Mouse (Mus musculus) stomach, embryonic 15.5 days (tissue): Measurements from ENCODE around the gene Ptprg. TPM values are rescaled to one million over a fixed set of nuclear protein-coding genes. Genes with fewer than 3 reads are reported as not detected.
A peak's percentile ranks its signal among the peaks of the same experiment; 100 is the strongest.

ENCODE experiments used
- ATAC-seq: fragments of 200-750 bp; cut with Nextera tagmentation; 2 replicates; pipeline ENCODE4 v1.8.0; 2017; ENCODE audit warnings: low read depth, moderate number of reproducible peaks, moderate TSS enrichment; ENCODE audit not compliant: insufficient read depth, low FRiP score
- H3K27ac ChIP-seq: fragments of 300-500 bp; sonication (generic); 2 replicates; pipeline ENCODE4 v1.5.1; 2015; ENCODE audit warnings: mild to moderate bottlenecking, inconsistent platforms
- H3K27me3 ChIP-seq: fragments of 300-500 bp; sonication (generic); replicated peaks from 2 replicates; pipeline ENCODE4 v1.6.1; 2015; ENCODE audit warnings: inconsistent platforms
- H3K36me3 ChIP-seq: fragments of 300-500 bp; sonication (generic); 2 replicates; pipeline ENCODE4 v1.6.1; 2015; ENCODE audit warnings: inconsistent platforms
- H3K4me1 ChIP-seq: fragments of 300-500 bp; sonication (generic); 2 replicates; pipeline ENCODE4 v1.6.1; 2015; ENCODE audit warnings: inconsistent platforms
- H3K4me2 ChIP-seq: fragments of 300-500 bp; sonication (generic); 2 replicates; pipeline ENCODE4 v1.6.1; 2015; ENCODE audit warnings: mild to moderate bottlenecking, inconsistent platforms
- H3K4me3 ChIP-seq: fragments of 300-500 bp; sonication (generic); replicated peaks from 2 replicates; pipeline ENCODE4 v1.5.1; 2015; ENCODE audit warnings: inconsistent platforms
- H3K9ac ChIP-seq: fragments of 300-500 bp; sonication (generic); 2 replicates; pipeline ENCODE4 v1.6.1; 2015; ENCODE audit warnings: inconsistent platforms
- H3K9me3 ChIP-seq: fragments of 300-500 bp; sonication (generic); 2 replicates; pipeline ENCODE4 v1.6.1; 2016; ENCODE audit warnings: inconsistent platforms
- WGBS: fragments of 180-500 bp; shearing (Covaris S2); methylation state at CpG from one replicate; pipeline ENCODE4 v1.1.7; 2015; 5-methylcytosine and 5-hydroxymethylcytosine counted together
- polyA plus RNA-seq: library from polyadenylated mRNA; unstranded; fragments of >200 nt; fragmentation: Nextera tagmentation; extraction: Ambion mirVana; gene quantifications from 2 replicates; pipeline ENCODE4 v1.2.1, GENCODE M21; 2015

Gene Ptprg
- polyA plus RNA-seq, 1 experiment from 2014 or later = 22.9 TPM

GRCm38 (mm10) chr14:11554306-11555041 is 1.1 kb downstream of the Ptprg start:
- peak overlapping the region; percentile 85 for H3K4me3 ChIP-seq
- ATAC-seq = peak; percentile 14; the same call in 1 of the 2 replicates
- no peaks in the 10 kb centered on the region for H3K9me3 ChIP-seq
- peak overlapping the region; percentile 88 for H3K4me2 ChIP-seq
- peak overlapping the region; percentile 98 for H3K27ac ChIP-seq
- peaks cover 23% of the 10 kb centered on the region for H3K4me1 ChIP-seq
- no peaks in the 10 kb centered on the region for H3K27me3 ChIP-seq
- under 1% methylated on average over 45 of the region's 46 CpGs for WGBS
- peak overlapping the region; percentile 87 for H3K9ac ChIP-seq
- no peaks in the 10 kb centered on the region for H3K36me3 ChIP-seq

DNA sequence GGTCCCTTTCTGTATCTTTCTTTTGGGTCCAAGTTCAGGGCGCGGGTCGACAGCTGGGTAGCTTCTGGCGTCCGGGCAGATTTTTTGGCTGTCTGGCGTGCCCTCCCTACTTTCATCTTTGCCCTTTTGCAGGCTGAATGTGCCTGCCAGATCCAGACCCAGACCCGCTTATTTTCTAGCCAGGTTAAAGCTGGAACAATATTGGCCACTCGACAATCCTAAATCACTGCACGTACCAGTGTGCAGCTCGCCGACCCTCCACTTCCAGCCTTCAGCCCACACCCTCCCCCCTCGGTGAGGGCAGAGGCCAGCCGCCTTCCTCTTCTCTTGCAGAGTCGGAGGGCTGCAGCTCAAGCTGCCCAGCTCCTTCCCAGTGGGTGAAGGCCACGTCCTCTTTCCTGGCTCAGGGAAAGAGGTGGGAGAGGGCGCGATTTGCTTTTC is 1.7 kb downstream of the Ptprg start:
- Histone ChIP-seq H3K9me3 (no peaks in the 10 kb centered on the region), H3K4me2 (peak overlapping the region; percentile 88), H3K36me3 (no peaks in the 10 kb centered on the region), H3K27ac (peak overlapping the region; percentile 98), H3K4me3 (peak overlapping the region; percentile 85), H3K9ac (peak overlapping the region; percentile 87), H3K27me3 (no peaks in the 10 kb centered on the region), H3K4me1 (peaks cover 23% of the 10 kb centered on the region)
- no peak for ATAC-seq
- under 1% methylated on average over 17 of the region's 17 CpGs for WGBS

DNA sequence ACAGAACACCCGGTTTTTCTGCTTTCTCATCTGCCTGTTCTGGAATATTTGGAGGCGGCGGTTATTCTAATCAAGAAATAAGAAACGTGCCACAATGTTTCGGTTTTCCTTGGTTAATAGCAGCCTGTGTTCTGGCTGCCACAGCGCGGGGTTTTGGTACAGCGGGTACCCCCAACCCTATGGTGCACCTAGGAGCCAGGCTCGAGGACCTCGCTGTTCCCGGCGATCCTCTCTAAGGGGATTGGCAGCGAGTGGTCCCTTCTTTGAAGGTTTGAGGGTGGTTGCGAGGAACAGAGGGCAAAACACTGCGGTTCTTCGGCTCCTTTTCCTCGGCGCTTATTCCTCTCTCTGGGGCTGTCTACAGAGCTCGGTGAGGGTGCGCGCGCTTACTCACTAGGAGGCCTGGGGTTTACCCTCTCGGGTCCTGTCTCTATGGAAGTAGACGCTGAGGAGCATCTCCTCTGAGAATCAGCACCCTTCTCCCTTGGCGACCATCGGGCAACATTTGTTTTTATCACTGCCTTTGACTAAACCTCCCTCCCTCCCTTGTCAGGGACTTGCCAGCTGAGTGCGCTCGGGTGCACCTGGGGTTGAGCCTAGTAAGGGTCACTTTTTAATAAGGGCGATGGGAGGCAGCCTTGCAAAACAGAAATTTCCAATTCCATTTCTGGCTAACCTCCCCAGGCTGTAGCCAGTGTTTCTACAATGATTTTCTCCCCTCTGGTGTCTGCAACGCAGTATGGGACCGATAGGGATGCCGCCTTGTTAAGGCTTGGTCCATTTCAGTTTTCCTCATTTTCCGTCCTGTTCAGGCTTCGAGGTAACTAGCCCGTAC is 2.4 kb downstream of the Ptprg start:
- no peaks in the 10 kb centered on the region for H3K36me3 ChIP-seq
- H3K9ac ChIP-seq = peak overlapping the region; percentile 87; the same call in 1 of the 2 replicates
- under 1% methylated on average over 35 of the region's 35 CpGs for WGBS
- H3K4me3 ChIP-seq = peak overlapping the region; percentile 85
- no peak for ATAC-seq
- H3K27me3 ChIP-seq = no peaks in the 10 kb centered on the region
- no peaks in the 10 kb centered on the region for H3K9me3 ChIP-seq
- 0 out of 2 replicates have a peak overlapping the region, but pooled peaks have one; percentile 98 for H3K27ac ChIP-seq
- peaks cover 23% of the 10 kb centered on the region for H3K4me1 ChIP-seq
- peak overlapping the region; percentile 88 for H3K4me2 ChIP-seq

GRCm38 (mm10) chr14:11556356-11557130 is 3.2 kb downstream of the Ptprg start:
- 4% methylated on average over 26 of the region's 26 CpGs for WGBS
- Histone ChIP-seq H3K27me3 (no peaks in the 10 kb centered on the region), H3K27ac (no peak overlapping the region), H3K36me3 (no peaks in the 10 kb centered on the region), H3K4me2 (peak overlapping the region; percentile 88), H3K4me1 (peaks cover 21% of the 10 kb centered on the region), H3K4me3 (peak overlapping the region; percentile 85), H3K9ac (no peak overlapping the region), H3K9me3 (no peaks in the 10 kb centered on the region)
- no peak for ATAC-seq

GRCm38 (mm10) chr14:11558496-11558895 is 5.2 kb downstream of the Ptprg start:
- H3K27ac ChIP-seq = no peak overlapping the region
- no peak for ATAC-seq
- H3K4me2 ChIP-seq = no peak overlapping the region
- no peaks in the 10 kb centered on the region for H3K36me3 ChIP-seq
- H3K9me3 ChIP-seq = no peaks in the 10 kb centered on the region
- no peak overlapping the region for H3K4me3 ChIP-seq
- H3K9ac ChIP-seq = no peak overlapping the region
- no peaks in the 10 kb centered on the region for H3K27me3 ChIP-seq
- peaks cover 17% of the 10 kb centered on the region for H3K4me1 ChIP-seq

DNA sequence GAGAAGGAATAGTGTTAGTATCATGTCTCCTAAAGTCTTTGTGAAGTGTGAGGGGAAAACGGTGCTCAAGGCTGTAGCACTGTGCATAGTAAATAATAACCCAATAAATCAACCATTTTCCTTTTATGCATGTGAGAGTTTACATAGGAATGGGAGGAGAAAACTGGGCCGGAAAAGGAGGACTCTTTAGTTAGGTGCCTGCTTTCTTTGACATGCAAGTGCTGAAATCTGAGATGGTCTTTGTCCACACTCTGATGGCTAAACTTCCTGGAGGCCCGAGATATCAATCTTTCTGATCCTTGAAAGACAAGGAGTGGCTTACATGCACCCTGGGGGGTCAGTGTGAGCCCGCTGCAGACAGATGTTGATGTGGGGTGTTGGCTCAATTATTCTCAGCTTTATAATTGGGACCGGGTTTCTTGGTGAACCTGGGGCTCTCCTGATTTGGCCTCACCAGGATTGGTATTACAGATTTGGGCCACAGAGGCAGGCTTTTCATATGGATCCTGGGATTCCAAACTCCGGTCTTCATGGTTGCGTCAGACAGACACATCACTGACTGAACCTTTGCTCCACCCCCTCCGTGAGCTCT is 7.4 kb downstream of the Ptprg start:
- no peaks in the 10 kb centered on the region for H3K36me3 ChIP-seq
- H3K9me3 ChIP-seq = no peaks in the 10 kb centered on the region
- H3K4me1 ChIP-seq = peaks cover 14% of the 10 kb centered on the region
- H3K4me3 ChIP-seq = no peak overlapping the region
- 46% methylated on average over 8 of the region's 8 CpGs for WGBS
- no peak overlapping the region for H3K4me2 ChIP-seq
- no peak for ATAC-seq
- no peaks in the 10 kb centered on the region for H3K27me3 ChIP-seq
- no peak overlapping the region for H3K9ac ChIP-seq
- H3K27ac ChIP-seq = no peak overlapping the region

- Histone ChIP-seq H3K27me3 (no peaks in the 10 kb centered on the region), H3K27ac (no peak overlapping the region), H3K4me2 (no peak overlapping the region), H3K36me3 (no peaks in the 10 kb centered on the region), H3K9me3 (no peaks in the 10 kb centered on the region), H3K4me3 (no peak overlapping the region), H3K4me1 (peaks cover 7% of the 10 kb centered on the region), H3K9ac (no peak overlapping the region)
- WGBS = 83% methylated on average over 4 of the region's 4 CpGs
- no peak for ATAC-seq
These were observed 8.1 kb downstream of the Ptprg start for GRCm38 (mm10) chr14:11561397-11561796.

- Histone ChIP-seq H3K4me3 (no peak overlapping the region), H3K9ac (no peak overlapping the region), H3K4me1 (no peaks in the 10 kb centered on the region), H3K4me2 (no peak overlapping the region), H3K27ac (no peak overlapping the region), H3K9me3 (no peaks in the 10 kb centered on the region), H3K36me3 (no peaks in the 10 kb centered on the region), H3K27me3 (no peaks in the 10 kb centered on the region)
- WGBS = 80% methylated on average over 2 of the region's 2 CpGs
- no peak for ATAC-seq
These were observed 9.5 kb downstream of the Ptprg start for GRCm38 (mm10) chr14:11562870-11563269.

DNA sequence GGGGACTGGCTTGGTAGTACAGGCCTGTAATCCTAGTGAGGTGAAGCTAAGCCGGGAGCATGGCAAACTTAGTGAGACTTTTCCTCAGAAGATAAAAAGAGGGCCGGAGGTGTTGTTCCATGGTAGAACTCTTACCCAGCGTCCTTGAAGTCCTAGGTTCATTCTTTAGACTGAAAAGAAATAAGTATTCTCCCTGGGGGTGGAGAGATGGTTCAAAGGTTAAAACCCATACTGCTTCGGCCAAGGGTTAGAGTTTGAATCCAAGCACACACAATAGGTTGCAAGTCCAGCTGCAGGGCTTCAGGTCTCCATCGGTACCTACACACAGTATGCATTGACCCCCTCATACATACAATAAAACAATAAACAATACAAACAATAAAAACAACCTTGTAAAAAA is 10.3 kb downstream of the Ptprg start:
- H3K4me1 ChIP-seq = no peaks in the 10 kb centered on the region
- H3K4me2 ChIP-seq = no peak overlapping the region
- H3K9me3 ChIP-seq = no peaks in the 10 kb centered on the region
- ATAC-seq = no peak
- no peaks in the 10 kb centered on the region for H3K27me3 ChIP-seq
- no peak overlapping the region for H3K4me3 ChIP-seq
- WGBS = 90% methylated on average over 5 of the region's 5 CpGs
- no peaks in the 10 kb centered on the region for H3K36me3 ChIP-seq
- no peak overlapping the region for H3K9ac ChIP-seq
- H3K27ac ChIP-seq = no peak overlapping the region

DNA sequence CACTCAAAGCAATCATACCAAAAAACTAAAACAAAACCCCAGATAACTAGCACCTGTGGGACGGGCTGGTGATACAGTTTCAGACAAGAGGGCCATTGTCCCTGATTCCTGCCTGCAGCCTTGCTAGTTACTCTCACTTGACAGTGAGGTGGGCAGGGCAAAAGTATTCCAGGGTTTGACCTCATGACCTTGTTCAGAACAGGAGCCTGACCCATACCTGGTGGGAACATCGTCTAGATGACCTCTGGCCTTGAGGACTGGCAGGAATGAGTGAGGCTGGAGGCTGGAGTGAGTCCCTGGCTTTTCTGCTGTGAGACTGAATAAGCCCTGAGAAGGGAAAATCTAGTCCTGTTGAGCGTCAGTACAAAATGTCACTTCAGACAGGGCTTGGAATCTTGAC is 11.1 kb downstream of the Ptprg start:
- H3K9ac ChIP-seq = no peak overlapping the region
- no peak overlapping the region for H3K27ac ChIP-seq
- H3K9me3 ChIP-seq = no peaks in the 10 kb centered on the region
- WGBS = 67% methylated on average over 3 of the region's 3 CpGs
- no peak overlapping the region for H3K4me3 ChIP-seq
- no peak overlapping the region for H3K4me2 ChIP-seq
- H3K36me3 ChIP-seq = no peaks in the 10 kb centered on the region
- H3K27me3 ChIP-seq = no peaks in the 10 kb centered on the region
- no peaks in the 10 kb centered on the region for H3K4me1 ChIP-seq
- ATAC-seq = no peak

- no peak overlapping the region for H3K9ac ChIP-seq
- 95% methylated on average over 3 of the region's 3 CpGs for WGBS
- no peak for ATAC-seq
These were observed 12.0 kb downstream of the Ptprg start for GRCm38 (mm10) chr14:11565283-11565682.

More at GRCm38 (mm10) chr14:11565283-11565682, 12.0 kb downstream of the Ptprg start:
- no peak overlapping the region for H3K27ac ChIP-seq
- no peaks in the 10 kb centered on the region for H3K27me3 ChIP-seq
- H3K4me1 ChIP-seq = no peaks in the 10 kb centered on the region
- no peak overlapping the region for H3K4me2 ChIP-seq
- H3K4me3 ChIP-seq = no peak overlapping the region
- no peaks in the 10 kb centered on the region for H3K9me3 ChIP-seq
- no peaks in the 10 kb centered on the region for H3K36me3 ChIP-seq
